Mouse (Mus musculus): Measurements from ENCODE around the gene Cryz. TPM values are rescaled to one million over a fixed set of nuclear protein-coding genes. Genes with fewer than 3 reads are reported as not detected.

Cryz gene
- total and polyA plus RNA-seq, 2 experiments from 2014 or later: 10.3 to 15.4 TPM

- TF ChIP-seq EP300 (IDR thresholded peaks at IDR 0.05; ENCODE audit: low read depth) (no peak), CTCF (IDR thresholded peaks at IDR 0.05; ENCODE audit: low read depth) (no peak)
- no peak overlapping the region for H3K4me3 ChIP-seq (ENCODE audit: low read depth, low read length)
- H3K4me1 ChIP-seq (ENCODE audit: control insufficient read depth, insufficient read depth): no peaks in the 10 kb centered on the region
- H3K9ac ChIP-seq (replicated peaks; ENCODE audit: low read depth, low read length): no peak overlapping the region
- H3K36me3 ChIP-seq (replicated peaks; ENCODE audit: control insufficient read depth, insufficient read depth, low read length): no peaks in the 10 kb centered on the region
- H3K4me2 ChIP-seq (ENCODE audit: low read depth, low read length): no peak overlapping the region
- H3K9me3 ChIP-seq (replicated peaks; ENCODE audit: control insufficient read depth, low read length): no peaks in the 10 kb centered on the region
- DNase-seq (ENCODE audit: low spot score) (no peak), ATAC-seq (ENCODE audit: insufficient read depth, low read depth) (no peak)
- no peaks in the 10 kb centered on the region for H3K27me3 ChIP-seq (ENCODE audit: control insufficient read depth, insufficient read depth, low read length)
- 88% methylated on average over 5 of the region's 5 CpGs for WGBS
- no peak overlapping the region for H3K27ac ChIP-seq (ENCODE audit: low read depth)
Measured at GRCm38 (mm10) chr3:154633091-154633490, 36.6 kb downstream of the Cryz start.

GRCm38 (mm10) chr3:154646638-154647442, 50.3 kb downstream of the Cryz start:
- no peak for ATAC-seq (ENCODE audit: insufficient read depth, low read depth)
- Histone ChIP-seq H3K9me3 (replicated peaks; ENCODE audit: control insufficient read depth, low read length) (no peaks in the 10 kb centered on the region), H3K27me3 (ENCODE audit: control insufficient read depth, insufficient read depth, low read length) (peaks cover 3% of the 10 kb centered on the region; the same call in 1 of the 2 replicates), H3K4me2 (ENCODE audit: low read depth, low read length) (peak overlapping the region; percentile 55), H3K4me3 (ENCODE audit: low read depth, low read length) (peak overlapping the region; percentile 33), H3K4me1 (ENCODE audit: control insufficient read depth, insufficient read depth) (no peaks in the 10 kb centered on the region), H3K36me3 (replicated peaks; ENCODE audit: control insufficient read depth, insufficient read depth, low read length) (no peaks in the 10 kb centered on the region), H3K9ac (replicated peaks; ENCODE audit: low read depth, low read length) (no peak overlapping the region), H3K27ac (ENCODE audit: low read depth) (no peak overlapping the region)
- DNase-seq (ENCODE audit: low spot score): peak; percentile 29
- TF ChIP-seq CTCF (IDR thresholded peaks at IDR 0.05; ENCODE audit: low read depth): peak; percentile 44
- no peak for TF ChIP-seq EP300 (IDR thresholded peaks at IDR 0.05; ENCODE audit: low read depth)
- WGBS: 45% methylated on average over 29 of the region's 29 CpGs

GRCm38 (mm10) chr3:154647443-154647780, 50.9 kb downstream of the Cryz start:
- H3K4me2 ChIP-seq (ENCODE audit: low read depth, low read length): peak overlapping the region; percentile 55
- DNase-seq (ENCODE audit: low spot score) (no peak), ATAC-seq (ENCODE audit: insufficient read depth, low read depth) (no peak)
- peak overlapping the region; percentile 33; the same call in 1 of the 2 replicates for H3K4me3 ChIP-seq (ENCODE audit: low read depth, low read length)
- H3K36me3 ChIP-seq (replicated peaks; ENCODE audit: control insufficient read depth, insufficient read depth, low read length): no peaks in the 10 kb centered on the region
- 47% methylated on average over 7 of the region's 7 CpGs for WGBS
- no peaks in the 10 kb centered on the region for H3K9me3 ChIP-seq (replicated peaks; ENCODE audit: control insufficient read depth, low read length)
- no peak for TF ChIP-seq CTCF (IDR thresholded peaks at IDR 0.05; ENCODE audit: low read depth)
- no peak for TF ChIP-seq EP300 (IDR thresholded peaks at IDR 0.05; ENCODE audit: low read depth)
- no peak overlapping the region for H3K9ac ChIP-seq (replicated peaks; ENCODE audit: low read depth, low read length)
- H3K4me1 ChIP-seq (ENCODE audit: control insufficient read depth, insufficient read depth): no peaks in the 10 kb centered on the region
- H3K27ac ChIP-seq (ENCODE audit: low read depth): no peak overlapping the region
- peaks cover 8% of the 10 kb centered on the region; the same call in 1 of the 2 replicates for H3K27me3 ChIP-seq (ENCODE audit: control insufficient read depth, insufficient read depth, low read length)

GRCm38 (mm10) chr3:154649411-154650285, 53.1 kb downstream of the Cryz start:
- Histone ChIP-seq H3K27ac (ENCODE audit: low read depth) (no peak overlapping the region), H3K4me1 (ENCODE audit: control insufficient read depth, insufficient read depth) (peaks cover 4% of the 10 kb centered on the region; the same call in 1 of the 2 replicates), H3K27me3 (ENCODE audit: control insufficient read depth, insufficient read depth, low read length) (peaks cover 11% of the 10 kb centered on the region; the same call in 1 of the 2 replicates), H3K9me3 (replicated peaks; ENCODE audit: control insufficient read depth, low read length) (no peaks in the 10 kb centered on the region), H3K4me3 (ENCODE audit: low read depth, low read length) (no peak overlapping the region), H3K9ac (replicated peaks; ENCODE audit: low read depth, low read length) (no peak overlapping the region), H3K4me2 (ENCODE audit: low read depth, low read length) (no peak overlapping the region), H3K36me3 (replicated peaks; ENCODE audit: control insufficient read depth, insufficient read depth, low read length) (no peaks in the 10 kb centered on the region)
- 72% methylated on average over 20 of the region's 20 CpGs for WGBS
- DNase-seq (ENCODE audit: low spot score) (no peak), ATAC-seq (ENCODE audit: insufficient read depth, low read depth) (no peak)
- no peak for TF ChIP-seq CTCF (IDR thresholded peaks at IDR 0.05; ENCODE audit: low read depth)
- TF ChIP-seq EP300 (IDR thresholded peaks at IDR 0.05; ENCODE audit: low read depth): no peak

- no peak for DNase-seq (ENCODE audit: low spot score)
- Histone ChIP-seq H3K27me3 (ENCODE audit: control insufficient read depth, insufficient read depth, low read length) (peaks cover 11% of the 10 kb centered on the region; the same call in 1 of the 2 replicates), H3K4me1 (ENCODE audit: control insufficient read depth, insufficient read depth) (peaks cover 6% of the 10 kb centered on the region; the same call in 1 of the 2 replicates), H3K4me3 (ENCODE audit: low read depth, low read length) (no peak overlapping the region), H3K27ac (ENCODE audit: low read depth) (no peak overlapping the region), H3K9ac (replicated peaks; ENCODE audit: low read depth, low read length) (no peak overlapping the region), H3K4me2 (ENCODE audit: low read depth, low read length) (no peak overlapping the region), H3K9me3 (replicated peaks; ENCODE audit: control insufficient read depth, low read length) (no peaks in the 10 kb centered on the region), H3K36me3 (replicated peaks; ENCODE audit: control insufficient read depth, insufficient read depth, low read length) (no peaks in the 10 kb centered on the region)
- no peak for ATAC-seq (ENCODE audit: insufficient read depth, low read depth)
- TF ChIP-seq CTCF (IDR thresholded peaks at IDR 0.05; ENCODE audit: low read depth) (no peak), EP300 (IDR thresholded peaks at IDR 0.05; ENCODE audit: low read depth) (no peak)
- 66% methylated on average over 10 of the region's 10 CpGs for WGBS
Measured at GRCm38 (mm10) chr3:154651192-154651821, 54.8 kb downstream of the Cryz start.

Measured in heart, postnatal 0 days (tissue).